Mouse (Mus musculus) intestine, postnatal 0 days (tissue): ENCODE results near the gene Snx21. TPM values are rescaled to one million over a fixed set of nuclear protein-coding genes. Genes with fewer than 3 reads are reported as not detected.

ENCODE experiments used
- ATAC-seq: fragments of 200-750 bp; cut with Nextera tagmentation; 2 replicates; pipeline ENCODE4 v1.8.0; 2017; ENCODE audit warnings: mild to moderate bottlenecking, moderate TSS enrichment, moderate library complexity
- H3K27ac ChIP-seq: fragments of 300-500 bp; sonication (generic); 2 replicates; pipeline ENCODE4 v1.5.1; 2014; ENCODE audit warnings: mild to moderate bottlenecking, low read depth, low read length, moderate library complexity
- H3K27me3 ChIP-seq: fragments of 300-500 bp; sonication (generic); replicated peaks from 2 replicates; pipeline ENCODE4 v1.6.1; 2014; ENCODE audit warnings: low read length, mixed read lengths; ENCODE audit not compliant: control insufficient read depth, insufficient read depth
- H3K36me3 ChIP-seq: fragments of 300-500 bp; sonication (generic); 2 replicates; pipeline ENCODE4 v1.6.1; 2014; ENCODE audit warnings: mild to moderate bottlenecking, moderate library complexity; ENCODE audit not compliant: control insufficient read depth, insufficient read depth
- H3K4me1 ChIP-seq: fragments of 300-500 bp; sonication (generic); replicated peaks from 2 replicates; pipeline ENCODE4 v1.6.1; 2014; ENCODE audit warnings: antibody characterized with exemption, low read length, mixed read lengths; ENCODE audit not compliant: control insufficient read depth, insufficient read depth
- H3K4me2 ChIP-seq: fragments of 300-500 bp; sonication (generic); replicated peaks from 2 replicates; pipeline ENCODE4 v1.6.1; 2014; ENCODE audit warnings: low read depth, mild to moderate bottlenecking, moderate library complexity
- H3K4me3 ChIP-seq: fragments of 300-500 bp; sonication (generic); 2 replicates; pipeline ENCODE4 v1.5.1; 2014; ENCODE audit warnings: low read depth, low read length
- H3K9ac ChIP-seq: fragments of 300-500 bp; sonication (generic); 2 replicates; pipeline ENCODE4 v1.6.1; 2014; ENCODE audit warnings: mild to moderate bottlenecking, low read depth, low read length
- H3K9me3 ChIP-seq: fragments of 300-500 bp; sonication (generic); 2 replicates; pipeline ENCODE4 v1.6.1; 2016; ENCODE audit warnings: mixed run types; ENCODE audit not compliant: control insufficient read depth
- CTCF ChIP-seq: sonication (generic); IDR thresholded peaks from 2 replicates; pipeline ENCODE4 v1.5.1; 2016; ENCODE audit warnings: low read depth, mild to moderate bottlenecking, control low read depth, antibody characterized with exemption, moderate library complexity
- WGBS: fragments of 180-500 bp; shearing (Covaris S2); extraction: QIAGEN DNeasy Blood & Tissue Kit; methylation state at CpG from one replicate; pipeline ENCODE4 v1.1.7; 2014; 5-methylcytosine and 5-hydroxymethylcytosine counted together
- polyA plus RNA-seq: library from polyadenylated mRNA; unstranded; fragments of >200 nt; fragmentation: Nextera tagmentation; extraction: Ambion mirVana; gene quantifications from 2 replicates; pipeline ENCODE4 v1.2.1, GENCODE M21; 2015

Snx21 gene
- polyA plus RNA-seq, 1 experiment from 2014 or later = 12.5 TPM

- no peaks in the 10 kb centered on the region; the same call in 1 of the 2 replicates for H3K4me1 ChIP-seq
- H3K27me3 ChIP-seq = no peaks in the 10 kb centered on the region
- H3K36me3 ChIP-seq = peaks cover 15% of the 10 kb centered on the region
- 87% methylated on average over 8 of the region's 8 CpGs for WGBS
- no peak for ATAC-seq
- no peak overlapping the region for H3K27ac ChIP-seq
- H3K4me3 ChIP-seq = no peak overlapping the region
- H3K9me3 ChIP-seq = no peaks in the 10 kb centered on the region
- TF ChIP-seq CTCF = no peak
- H3K4me2 ChIP-seq = no peak overlapping the region
- no peak overlapping the region for H3K9ac ChIP-seq
Observed at GRCm38 (mm10) chr2:164815821-164816220, 30.2 kb downstream of the Snx21 start.

- Histone ChIP-seq H3K4me3 (no peak overlapping the region), H3K4me1 (no peaks in the 10 kb centered on the region; the same call in 1 of the 2 replicates), H3K27me3 (no peaks in the 10 kb centered on the region), H3K4me2 (no peak overlapping the region), H3K9me3 (no peaks in the 10 kb centered on the region), H3K36me3 (peaks cover 26% of the 10 kb centered on the region), H3K27ac (no peak overlapping the region), H3K9ac (no peak overlapping the region)
- TF ChIP-seq CTCF = no peak
- 76% methylated on average over 6 of the region's 6 CpGs for WGBS
- ATAC-seq = no peak
Observed at GRCm38 (mm10) chr2:164817206-164817605, 31.6 kb downstream of the Snx21 start.

- Histone ChIP-seq H3K27ac (no peak overlapping the region), H3K9me3 (no peaks in the 10 kb centered on the region), H3K36me3 (peaks cover 26% of the 10 kb centered on the region), H3K4me2 (no peak overlapping the region), H3K9ac (no peak overlapping the region), H3K27me3 (no peaks in the 10 kb centered on the region), H3K4me1 (no peaks in the 10 kb centered on the region; the same call in 1 of the 2 replicates), H3K4me3 (no peak overlapping the region)
- TF ChIP-seq CTCF = peak; percentile 39
- WGBS = 57% methylated on average over 5 of the region's 5 CpGs
- ATAC-seq = no peak
Observed at GRCm38 (mm10) chr2:164817703-164818102, 32.1 kb downstream of the Snx21 start.

GRCm38 (mm10) chr2:164821060-164821459 is 35.4 kb downstream of the Snx21 start:
- peaks cover 33% of the 10 kb centered on the region for H3K36me3 ChIP-seq
- TF ChIP-seq CTCF = no peak
- H3K9me3 ChIP-seq = no peaks in the 10 kb centered on the region
- no peak overlapping the region for H3K27ac ChIP-seq
- H3K4me3 ChIP-seq = no peak overlapping the region
- H3K4me2 ChIP-seq = no peak overlapping the region
- no peak for ATAC-seq
- H3K4me1 ChIP-seq = no peaks in the 10 kb centered on the region
- H3K9ac ChIP-seq = no peak overlapping the region
- 84% methylated on average over 6 of the region's 6 CpGs for WGBS
- no peaks in the 10 kb centered on the region for H3K27me3 ChIP-seq

- Histone ChIP-seq H3K27ac (peak within 1 kb of the TSS; percentile 55), H3K9me3 (no peaks in the 10 kb centered on the region), H3K4me3 (peak within 1 kb of the TSS; percentile 68), H3K4me2 (peak within 1 kb of the TSS; percentile 87), H3K27me3 (no peaks in the 10 kb centered on the region), H3K36me3 (peaks cover 49% of the 10 kb centered on the region), H3K9ac (peak within 1 kb of the TSS; percentile 65), H3K4me1 (no peaks in the 10 kb centered on the region)
- under 1% methylated on average over 32 of the region's 32 CpGs for WGBS
- 0 out of 2 replicates have a peak, but pooled peaks have one; percentile 17 for TF ChIP-seq CTCF
- peak; percentile 99 for ATAC-seq
Observed at GRCm38 (mm10) chr2:164822636-164823165, 37.1 kb downstream of the Snx21 start, which contains the start of gene Zswim1. Gene Zswim1, plus strand, starts transcription at chr2:164822686.

- H3K4me3 ChIP-seq = peak overlapping the region; percentile 68
- no peaks in the 10 kb centered on the region for H3K9me3 ChIP-seq
- peaks cover 54% of the 10 kb centered on the region for H3K36me3 ChIP-seq
- no peaks in the 10 kb centered on the region for H3K4me1 ChIP-seq
- H3K27me3 ChIP-seq = no peaks in the 10 kb centered on the region
- peak; percentile 46 for TF ChIP-seq CTCF
- 2% methylated on average over 10 of the region's 10 CpGs for WGBS
- peak overlapping the region; percentile 65 for H3K9ac ChIP-seq
- ATAC-seq = peak; percentile 41
- H3K27ac ChIP-seq = peak overlapping the region; percentile 55
- H3K4me2 ChIP-seq = peak overlapping the region; percentile 87
Observed at GRCm38 (mm10) chr2:164823181-164823585, 37.6 kb downstream of the Snx21 start.
